Mouse (Mus musculus) MEL (cell line): ENCODE measurements at regions not wholly inside any gene's neighbourhood (a gene's known extent, or its start where the extent isn't known, plus 50 kb on each side); places are given as distances from the start of the nearest gene placed in this dataset.

Experiments
- DNase-seq: peaks from one replicate; pipeline ENCODE4 v3.0.0; 2011; ENCODE audit warnings: low read depth, low spot score
- H3K27ac ChIP-seq: 2 replicates; pipeline ENCODE4 v1.5.1; 2012; ENCODE audit warnings: low read depth, mild to moderate bottlenecking, control low read depth, low read length, moderate library complexity; ENCODE audit not compliant: control insufficient read depth
- H3K27me3 ChIP-seq, 2 experiments: fragments of 150-350 bp in 1 of 2; sonication (generic) in 1 of 2; 2 replicates each; pipeline ENCODE4 v1.6.1; 2012; ENCODE audit warnings: low read length in 2 of 2, mild to moderate bottlenecking in 2 of 2, improper control_type of control experiment in 1 of 2, moderate library complexity in 1 of 2; ENCODE audit not compliant: insufficient read depth in 2 of 2, control insufficient read depth in 1 of 2
- H3K36me3 ChIP-seq, 2 experiments: 2 replicates each; pipeline ENCODE4 v1.6.1; 2012 to 2014; ENCODE audit warnings: low read length in 2 of 2, improper control_type of control experiment in 1 of 2, inconsistent platforms in 1 of 2, mild to moderate bottlenecking in 1 of 2; ENCODE audit not compliant: insufficient read depth in 2 of 2, control insufficient read depth in 1 of 2
- H3K4me1 ChIP-seq, 2 experiments: fragments of 150-350 bp in 1 of 2; sonication (generic) in 1 of 2; 2 replicates each; pipeline ENCODE4 v1.6.1; 2012; ENCODE audit warnings: low read length in 2 of 2, improper control_type of control experiment in 1 of 2, mild to moderate bottlenecking in 1 of 2; ENCODE audit not compliant: insufficient read depth in 2 of 2, control insufficient read depth in 1 of 2
- H3K4me3 ChIP-seq, 2 experiments: fragments of 150-350 bp in 1 of 2; sonication (generic) in 1 of 2; 2 replicates each; pipeline ENCODE4 v1.5.1; 2012; ENCODE audit warnings: low read depth in 2 of 2, low read length in 2 of 2, mild to moderate bottlenecking in 2 of 2, moderate library complexity in 2 of 2, control low read depth in 1 of 2, improper control_type of control experiment in 1 of 2; ENCODE audit not compliant: control insufficient read depth in 1 of 2, insufficient read depth in 1 of 2
- H3K79me2 ChIP-seq: 2 replicates; pipeline ENCODE4 v1.6.1; 2012; ENCODE audit warnings: mild to moderate bottlenecking, low read length, moderate library complexity; ENCODE audit not compliant: control insufficient read depth, poor library complexity, insufficient read depth
- H3K9ac ChIP-seq: 2 replicates; pipeline ENCODE4 v1.6.1; 2012; ENCODE audit warnings: low read depth, mild to moderate bottlenecking, control low read depth, low read length, moderate library complexity; ENCODE audit not compliant: control insufficient read depth, poor library complexity, severe bottlenecking
- H3K9me3 ChIP-seq: fragments of 150-350 bp; sonication (generic); replicated peaks from 2 replicates; pipeline ENCODE4 v1.6.1; 2012; ENCODE audit warnings: mild to moderate bottlenecking, low read length, improper control_type of control experiment, moderate library complexity; ENCODE audit not compliant: insufficient read depth
- CHD2 ChIP-seq: IDR thresholded peaks from 2 replicates; pipeline ENCODE4 v1.6.1; 2011; ENCODE audit warnings: low read length, improper control_type of control experiment
- CTCF ChIP-seq, 3 experiments: IDR thresholded peaks in 2 of 3; conservative IDR thresholded peaks in 1 of 3; 2 replicates each; pipeline ENCODE4 v1.5.1; 2011 to 2012; ENCODE audit warnings: low read length in 3 of 3, low read depth in 2 of 3, mild to moderate bottlenecking in 2 of 3, improper control_type of control experiment in 1 of 3, inconsistent platforms in 1 of 3, mixed read lengths in 1 of 3, moderate library complexity in 1 of 3; ENCODE audit not compliant: control insufficient read depth in 1 of 3, insufficient read depth in 1 of 3, poor library complexity in 1 of 3, severe bottlenecking in 1 of 3
- E2F4 ChIP-seq: IDR thresholded peaks from 2 replicates; pipeline ENCODE4 v1.6.1; 2011; ENCODE audit warnings: low read depth, low read length, improper control_type of control experiment, borderline replicate concordance
- ELF1 ChIP-seq: IDR thresholded peaks from 2 replicates; pipeline ENCODE4 v1.6.1; 2014; ENCODE audit warnings: low read depth, mild to moderate bottlenecking, inconsistent platforms, low read length, improper control_type of control experiment, moderate library complexity
- EP300 ChIP-seq, 2 experiments: IDR thresholded peaks; 2 replicates each; pipeline ENCODE4 v1.6.1; 2011; ENCODE audit warnings: improper control_type of control experiment in 2 of 2, low read length in 2 of 2, low read depth in 1 of 2, mild to moderate bottlenecking in 1 of 2
- GATA1 ChIP-seq: IDR thresholded peaks from 2 replicates; pipeline ENCODE4 v1.6.1; 2011; ENCODE audit warnings: low read depth, low read length, improper control_type of control experiment
- HCFC1 ChIP-seq: IDR thresholded peaks from 2 replicates; pipeline ENCODE4 v1.6.1; 2012; ENCODE audit warnings: low read depth, mild to moderate bottlenecking, inconsistent platforms, low read length, improper control_type of control experiment, moderate library complexity
- JUND ChIP-seq: IDR thresholded peaks from 2 replicates; pipeline ENCODE4 v1.6.1; 2011; ENCODE audit warnings: low read depth, mild to moderate bottlenecking, improper control_type of control experiment, low read length
- KAT2A ChIP-seq: conservative IDR thresholded peaks from 2 replicates; pipeline ENCODE4 v1.6.1; 2012; ENCODE audit warnings: low read depth, low read length, improper control_type of control experiment, inconsistent platforms
- MAFK ChIP-seq: IDR thresholded peaks from 2 replicates; pipeline ENCODE4 v1.6.1; 2011; ENCODE audit warnings: low read depth, mild to moderate bottlenecking, low read length, improper control_type of control experiment, borderline replicate concordance
- NELFE ChIP-seq: IDR thresholded peaks from 2 replicates; pipeline ENCODE4 v1.6.1; 2011; ENCODE audit warnings: low read depth, low read length, improper control_type of control experiment
- NRF1 ChIP-seq: IDR thresholded peaks from 2 replicates; pipeline ENCODE4 v1.6.1; 2014; ENCODE audit warnings: low read depth, mild to moderate bottlenecking, inconsistent platforms, low read length, improper control_type of control experiment, moderate library complexity; ENCODE audit not compliant: poor library complexity, insufficient read depth, severe bottlenecking
- POLR2AphosphoS5 ChIP-seq: IDR thresholded peaks from 2 replicates; pipeline ENCODE4 v1.6.1; 2012; ENCODE audit warnings: low read depth, borderline replicate concordance, mild to moderate bottlenecking, inconsistent platforms, low read length, moderate library complexity, mixed read lengths
- SIN3A ChIP-seq: IDR thresholded peaks from 2 replicates; pipeline ENCODE4 v1.6.1; 2012; ENCODE audit warnings: low read length, improper control_type of control experiment, inconsistent platforms
- TCF12 ChIP-seq: IDR thresholded peaks from 2 replicates; pipeline ENCODE4 v1.6.1; 2014; ENCODE audit warnings: low read depth, mild to moderate bottlenecking, inconsistent platforms, low read length, improper control_type of control experiment, moderate library complexity
- UBTF ChIP-seq: IDR thresholded peaks from 2 replicates; pipeline ENCODE4 v1.6.1; 2012; ENCODE audit warnings: low read depth, mild to moderate bottlenecking, inconsistent platforms, low read length, improper control_type of control experiment, moderate library complexity, borderline replicate concordance; ENCODE audit not compliant: insufficient read depth
- ZC3H11A ChIP-seq: IDR thresholded peaks from 2 replicates; pipeline ENCODE4 v1.6.1; 2012; ENCODE audit warnings: low read depth, mild to moderate bottlenecking, inconsistent platforms, low read length, improper control_type of control experiment
- ZKSCAN1 ChIP-seq: IDR thresholded peaks from 2 replicates; pipeline ENCODE4 v1.6.1; 2012; ENCODE audit warnings: low read depth, mild to moderate bottlenecking, inconsistent platforms, low read length, improper control_type of control experiment, moderate library complexity
- ZMIZ1 ChIP-seq: IDR thresholded peaks from 2 replicates; pipeline ENCODE4 v1.6.1; 2012; ENCODE audit warnings: low read depth, mild to moderate bottlenecking, inconsistent platforms, low read length, improper control_type of control experiment, moderate library complexity

- peaks cover 5 to 18% of the 10 kb centered on the region in 2 experiments for H3K27me3 ChIP-seq
- H3K27ac ChIP-seq: no peak overlapping the region
- no peaks in the 10 kb centered on the region for H3K36me3 ChIP-seq
- H3K4me3 ChIP-seq: no peak overlapping the region
- H3K4me1 ChIP-seq: no peaks in the 10 kb centered on the region
- H3K79me2 ChIP-seq: no peaks in the 10 kb centered on the region
- no peak for DNase-seq
- H3K9me3 ChIP-seq: no peaks in the 10 kb centered on the region
- no peak for TF ChIP-seq CHD2
- no peak for TF ChIP-seq ZKSCAN1
- TF ChIP-seq NELFE: no peak
- no peak for TF ChIP-seq GATA1
- TF ChIP-seq POLR2AphosphoS5: no peak
- no peak for TF ChIP-seq HCFC1
- TF ChIP-seq ELF1: no peak
- no peak for TF ChIP-seq EP300 (IDR thresholded peaks at IDR 0.05; ENCODE audit: low read depth in 1 of 2, low read length in 2 of 2)
- TF ChIP-seq MAFK: no peak
- no peak for TF ChIP-seq UBTF
- TF ChIP-seq SIN3A: no peak
- TF ChIP-seq NRF1: no peak
- no peak for TF ChIP-seq TCF12
- TF ChIP-seq E2F4: no peak
- TF ChIP-seq ZC3H11A: no peak
- no peak for TF ChIP-seq CTCF (IDR thresholded peaks at IDR 0.05 in 2 of 3, conservative IDR thresholded peaks at IDR 0.05 in 1 of 3; ENCODE audit: control insufficient read depth in 1 of 3, insufficient read depth in 1 of 3, low read depth in 2 of 3, low read length in 3 of 3, poor library complexity in 1 of 3, severe bottlenecking in 1 of 3)
- TF ChIP-seq KAT2A: no peak
- no peak for TF ChIP-seq ZMIZ1
- TF ChIP-seq, all 39 proteins: peak for 0
- H3K9ac ChIP-seq: no peak overlapping the region
These were observed 673.0 kb downstream of the Zfp706 start for GRCm38 (mm10) chr15:36334436-36335113.

GRCm38 (mm10) chr15:36333857-36334256 is 673.7 kb downstream of the Zfp706 start:
- Histone ChIP-seq H3K4me3 (no peak overlapping the region), H3K4me1 (no peaks in the 10 kb centered on the region), H3K27ac (no peak overlapping the region), H3K79me2 (no peaks in the 10 kb centered on the region), H3K9ac (no peak overlapping the region), H3K9me3 (no peaks in the 10 kb centered on the region), H3K36me3 (no peaks in the 10 kb centered on the region), H3K27me3 (peaks cover 5 to 18% of the 10 kb centered on the region in 2 experiments)
- TF ChIP-seq JUND: no peak
- no peak for DNase-seq
